In genomic region chr1:158642247-158642646, GRCm38 (mm10) we compare ENCODE assay signal across 16 mouse cellular contexts.
DNase-seq lines count a peak whose midpoint lies in the region; ATAC-seq lines count a peak whose summit lies in the region.
"Had no signal": no experiment of that assay in that cellular context is flagged by ENCODE, and none has a peak within 500 bp of the region (broad histone marks: within the 10 kb centered on the region; RNA-seq: fewer than 3 reads in every experiment).

No protein-coding gene starts in this region.

- DNase-seq in frontal cortex, postnatal 36 days (ENCODE audit: low spot score in 2 of 2): no peak
- DNase-seq: adrenal gland, adult 2 months; adrenal gland, adult 8-10 months; adrenal gland, postnatal 10 days; adrenal gland, postnatal 14 days; adrenal gland, postnatal 25 days; adrenal gland, postnatal 36 days; B cell, adult 2 months; cerebellum, adult 11 months; cerebellum, adult 11-12 months; cerebellum, adult 18-20 months; cerebellum, adult 2 months had no signal

- ATAC-seq in frontal cortex, adult (ENCODE audit: low TSS enrichment): peak; percentile 65; the same call in 1 of the 2 replicates
- ATAC-seq: activated CD4-positive, CD25-positive, alpha-beta regulatory T cell, adult 4 months; CD4-positive, CD25-positive, alpha-beta regulatory T cell, adult 4 months; Patski had no signal
